Comparison of ENCODE assay signal across 15 mouse cellular contexts in genomic region chr7:87345598-87345997, GRCm38 (mm10).
"Had no signal": no experiment of that assay in that cellular context is flagged by ENCODE, and none has a peak within 500 bp of the region (broad histone marks: within the 10 kb centered on the region; RNA-seq: fewer than 3 reads in every experiment).

No protein-coding gene starts in this region.

- H3K4me1 ChIP-seq: midbrain, embryonic 10.5 days; midbrain, embryonic 12.5 days; neural tube, embryonic 12.5 days; stomach, embryonic 15.5 days had no signal

- H3K27me3 ChIP-seq: midbrain, embryonic 12.5 days; neural tube, embryonic 12.5 days; stomach, embryonic 15.5 days had no signal

- DNase-seq: lung, adult 18-20 months; lung, embryonic 14.5 days; lung, postnatal 10 days; lung, postnatal 4 days; midbrain, embryonic 14.5 days; right cerebral cortex, postnatal 14 days; thymus, adult 2 months; thymus, postnatal 25 days; thymus, postnatal 4 days had no signal

- H3K4me3 ChIP-seq: midbrain, embryonic 10.5 days; midbrain, embryonic 12.5 days; neural tube, embryonic 12.5 days; stomach, embryonic 15.5 days had no signal

- H3K36me3 ChIP-seq: midbrain, embryonic 10.5 days; midbrain, embryonic 12.5 days; neural tube, embryonic 12.5 days; stomach, embryonic 15.5 days had no signal

- H3K4me2 ChIP-seq: lung, embryonic 14.5 days; midbrain, embryonic 12.5 days; neural tube, embryonic 12.5 days; stomach, embryonic 15.5 days had no signal

- ATAC-seq: midbrain, embryonic 16.5 days had no signal

- H3K9me3 ChIP-seq: midbrain, embryonic 10.5 days; midbrain, embryonic 12.5 days; neural tube, embryonic 12.5 days; stomach, embryonic 15.5 days had no signal

- H3K27ac ChIP-seq: midbrain, embryonic 10.5 days; midbrain, embryonic 12.5 days; neural tube, embryonic 12.5 days; stomach, embryonic 15.5 days; stomach, postnatal 0 days had no signal

- H3K9ac ChIP-seq: lung, embryonic 14.5 days; midbrain, embryonic 12.5 days; neural tube, embryonic 12.5 days; stomach, embryonic 15.5 days had no signal
